Mouse (Mus musculus): ENCODE measurements at regions not wholly inside any gene's neighbourhood (a gene's known extent, or its start where the extent isn't known, plus 50 kb on each side); places are given as distances from the start of the nearest gene placed in this dataset.

DNA sequence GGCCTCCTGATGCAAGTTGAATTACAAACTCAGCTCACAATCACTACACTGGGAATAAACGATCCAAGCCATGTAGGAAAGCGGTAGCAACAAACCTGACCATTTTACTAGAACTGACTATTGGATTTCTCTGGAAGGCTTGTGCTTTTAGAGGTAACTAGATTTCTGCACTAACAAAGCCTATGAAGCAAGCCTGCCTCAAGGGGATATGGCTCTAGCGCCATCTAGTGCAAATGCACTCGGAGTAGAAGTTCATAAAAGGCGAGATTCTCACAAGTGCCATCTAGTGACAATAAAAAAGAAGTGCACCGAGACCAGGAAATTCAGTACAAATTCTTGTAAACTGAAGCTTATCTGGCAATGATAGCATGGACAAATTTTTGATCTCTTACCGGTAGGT lies 364.9 kb upstream of the Fmr1 start:
- intact Hi-C loops (cut with DNase I) = loop anchor here (5.0 to 10.0 kb wide), 2 partner anchors 271 to 1656 kb away; no protein-coding TSS in a partner anchor
- peak; percentile 92 for TF ChIP-seq CTCF (IDR thresholded peaks at IDR 0.05)
- Histone ChIP-seq H3K4me3 (no peak overlapping the region), H3K27ac (no peak overlapping the region)
- DNase-seq (ENCODE audit: extremely low spot score in 1 of 2, low spot score in 2 of 2) = peak; percentile 54 to 58

Data from left cerebral cortex, adult 2 months (tissue).